Mouse (Mus musculus) sigmoid colon, adult 10 weeks (tissue): ENCODE data around the gene Nsd2. TPM values are rescaled to one million over a fixed set of nuclear protein-coding genes. Genes with fewer than 3 reads are reported as not detected.

Experiments
- polyA plus RNA-seq: library from polyadenylated mRNA; stranded (reverse); fragments of 350-450 nt; fragmentation: Illumina TruSeq; extraction: RNeasy Lipid Tissue Mini Kit (QIAGEN cat#74804); gene quantifications from one replicate; pipeline ENCODE4 v1.2.3, GENCODE M21; 2014; ENCODE audit warnings: low read depth, low replicate concordance

The Nsd2 gene
- 78.8 TPM for polyA plus RNA-seq

GRCm38 (mm10) chr5:33819876-33820732 lies at the start of gene Nsd2:
Gene Nsd2 (plus strand): TSS chr5:33820725.

GRCm38 (mm10) chr5:33782345-33782998 lies 38.1 kb upstream of the Nsd2 start, which contains the start of gene Letm1:
Gene Letm1 (minus strand): TSS chr5:33782817.

GRCm38 (mm10) chr5:33936120-33936707 lies 115.7 kb downstream of the Nsd2 start, which contains the start of gene Nelfa:
Gene Nelfa (minus strand): TSS chr5:33936413.

Other genes with a start within 250 kb of the Nsd2 start
- 6.3 TPM for gene Fam53a, start 191.1 kb upstream of the Nsd2 start, polyA plus RNA-seq
- 0.66 TPM for gene Gm9903, start 190.8 kb upstream of the Nsd2 start, polyA plus RNA-seq
- gene Slbp, start 168.2 kb upstream of the Nsd2 start, polyA plus RNA-seq = 147 TPM
- gene Tacc3, start 162.6 kb upstream of the Nsd2 start, polyA plus RNA-seq = 33.2 TPM
- 16.1 TPM for gene Tmem129, start 162.3 kb upstream of the Nsd2 start, polyA plus RNA-seq
- 6.2 TPM for gene Fgfr3, start 99.1 kb upstream of the Nsd2 start, polyA plus RNA-seq
- 15.0 TPM for gene Letm1, start 37.9 kb upstream of the Nsd2 start, polyA plus RNA-seq
- gene Nelfa, start 115.7 kb downstream of the Nsd2 start, polyA plus RNA-seq = 4.2 TPM
- gene Gm1673, start 162.7 kb downstream of the Nsd2 start, polyA plus RNA-seq = not detected
- gene Nat8l, start 175.3 kb downstream of the Nsd2 start, polyA plus RNA-seq = 0.13 TPM